Mouse (Mus musculus) myocyte (in vitro differentiated cells): ENCODE measurements around the gene Macrod2.

Experiments used
- E2F4 ChIP-seq: IDR thresholded peaks from one replicate; pipeline ENCODE4 v1.6.1; 2011; ENCODE audit warnings: mild to moderate bottlenecking, control low read depth, moderate library complexity; ENCODE audit not compliant: insufficient read depth
- MYOD1 ChIP-seq, 3 experiments: IDR thresholded peaks; one replicate each; pipeline ENCODE4 v1.6.1; 2011; ENCODE audit warnings: control low read depth in 2 of 3, low read depth in 2 of 3, mild to moderate bottlenecking in 2 of 3, moderate library complexity in 1 of 3; ENCODE audit not compliant: insufficient read length in 2 of 3, control insufficient read depth in 1 of 3
- POLR2A ChIP-seq: IDR thresholded peaks from one replicate; pipeline ENCODE4 v1.6.1; 2011; ENCODE audit warnings: low read depth, mild to moderate bottlenecking, control low read depth, moderate library complexity; ENCODE audit not compliant: insufficient read length
- TCF12 ChIP-seq: IDR thresholded peaks from one replicate; pipeline ENCODE4 v1.6.1; 2011; ENCODE audit warnings: mild to moderate bottlenecking, control low read depth; ENCODE audit not compliant: poor library complexity, insufficient read depth, severe bottlenecking
- USF1 ChIP-seq: IDR thresholded peaks from one replicate; pipeline ENCODE4 v1.6.1; 2011; ENCODE audit warnings: low read depth, mild to moderate bottlenecking, control low read depth, moderate library complexity

DNA sequence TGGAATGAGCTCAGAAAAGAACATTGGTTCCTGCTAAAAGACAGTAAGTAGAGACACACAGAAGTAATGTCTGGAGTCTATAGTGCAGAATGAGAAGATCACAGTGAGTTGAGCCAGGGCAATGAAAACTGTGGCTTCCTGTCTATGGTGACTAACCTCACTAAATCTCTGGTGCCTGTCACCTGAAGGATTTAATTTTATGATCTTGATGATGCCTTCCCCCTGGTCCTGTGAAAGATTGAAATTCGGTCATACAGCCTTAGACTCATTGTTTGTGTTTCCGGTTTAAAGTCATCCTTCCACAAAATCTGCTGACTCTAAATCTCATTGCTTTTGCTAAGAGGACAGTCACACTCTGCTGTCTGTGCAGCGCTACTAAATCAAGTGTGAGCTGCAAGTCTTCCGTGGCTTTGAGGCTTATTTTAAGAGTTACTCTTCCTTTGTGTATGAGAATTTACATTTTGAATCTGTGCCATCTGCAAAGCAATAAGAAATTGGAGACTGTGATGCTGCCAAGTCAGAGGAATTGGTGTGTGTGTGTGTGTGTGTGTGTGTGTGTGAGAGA is 1836.0 kb downstream of the Macrod2 start:
- no peak for TF ChIP-seq POLR2A
- no peak for TF ChIP-seq TCF12
- no peak for TF ChIP-seq E2F4
- TF ChIP-seq MYOD1 (IDR thresholded peaks at IDR 0.05; ENCODE audit: control insufficient read depth in 1 of 3, insufficient read length in 2 of 3, low read depth in 2 of 3) = no peak
- TF ChIP-seq USF1 = no peak
